Mouse (Mus musculus): ENCODE results near the gene Nop14.
"Not testable (repeated sequence)": the region's sequence is repeated elsewhere in the genome, so short reads cannot be mapped to it uniquely, and the experiment has no call there.

Gene Nop14

GRCm38 (mm10) chr5:34609966-34610365 is 50.0 kb downstream of the Nop14 start:
- no peak for DNase-seq

DNA sequence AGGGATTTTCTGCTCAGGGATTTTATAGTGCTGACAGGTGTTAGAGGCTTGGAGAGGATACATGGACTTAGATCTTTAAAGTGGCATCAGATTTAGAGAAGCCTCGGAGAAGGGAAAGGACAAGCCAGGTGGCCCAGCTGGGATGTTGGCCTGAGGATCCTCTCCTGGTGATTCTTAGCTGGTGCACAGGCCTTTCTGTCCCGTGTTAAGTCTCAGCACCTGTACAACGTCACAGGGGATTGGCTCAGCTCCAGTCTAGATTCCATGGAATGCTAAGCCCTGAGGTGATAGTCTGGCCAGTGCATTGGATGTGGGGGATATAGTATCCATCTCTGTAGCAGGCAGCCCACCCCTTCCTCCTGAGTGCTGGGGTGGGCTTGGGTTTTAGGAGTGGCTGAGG is 51.7 kb downstream of the Nop14 start:
- no peak for DNase-seq

DNA sequence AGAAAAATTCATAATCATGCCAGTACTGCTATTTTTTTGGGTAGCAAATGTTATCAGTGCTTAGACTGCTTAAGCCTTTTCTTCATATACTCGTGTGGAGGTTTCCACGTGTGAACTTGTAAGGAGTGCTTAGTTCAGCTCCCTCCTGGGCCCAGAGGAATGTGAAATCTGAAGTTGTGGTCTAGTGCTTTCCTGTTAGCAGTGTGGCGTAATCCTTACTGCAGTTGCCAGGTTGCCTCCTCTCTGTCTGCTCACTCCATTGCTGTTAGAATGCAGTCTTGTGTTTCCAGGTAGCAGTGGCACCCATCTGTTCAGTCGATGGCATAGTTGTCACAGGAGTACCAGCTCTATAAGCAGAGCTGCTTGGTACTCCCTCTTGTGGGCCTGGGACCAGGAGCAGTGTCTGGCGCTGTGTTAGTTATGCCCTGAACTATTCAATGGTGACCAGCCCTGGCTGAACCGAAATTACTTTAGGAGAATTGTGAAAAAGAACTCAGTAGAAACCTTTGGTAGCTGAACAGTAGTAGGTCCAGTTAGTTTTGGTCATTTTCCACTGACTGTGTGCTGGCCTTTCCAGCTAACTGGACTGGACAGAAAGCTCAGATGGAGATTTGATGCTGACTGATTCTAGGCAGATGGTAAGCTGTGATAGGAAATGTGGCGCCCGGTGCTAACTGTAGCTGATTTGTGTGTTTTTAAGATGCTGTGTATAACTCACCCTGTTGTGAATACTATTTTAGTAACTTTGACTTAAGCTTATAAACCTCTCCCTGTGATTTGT is 52.7 kb downstream of the Nop14 start:
- DNase-seq, result no peak

DNA sequence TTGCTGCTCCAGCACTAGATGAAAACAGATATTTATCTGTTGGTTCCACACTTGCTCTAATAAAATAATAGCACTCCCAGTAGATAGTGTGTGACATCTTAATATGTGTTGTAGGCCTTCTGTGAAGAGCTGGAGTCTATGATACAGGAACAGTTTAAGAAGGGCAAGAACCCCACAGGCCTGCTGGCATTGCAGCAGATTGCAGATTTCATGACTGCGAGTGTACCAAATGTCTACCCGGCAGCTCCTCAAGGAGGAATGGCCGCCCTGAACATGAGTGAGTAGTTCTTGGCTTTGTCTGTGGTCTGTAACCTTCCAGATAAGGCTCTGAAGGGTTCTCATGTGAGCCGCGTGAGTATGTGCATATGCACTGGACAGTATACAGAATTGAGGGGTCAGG is 55.4 kb downstream of the Nop14 start:
- no peak for DNase-seq

- DNase-seq, result no peak
These were observed 66.7 kb downstream of the Nop14 start for GRCm38 (mm10) chr5:34593202-34593727.

DNA sequence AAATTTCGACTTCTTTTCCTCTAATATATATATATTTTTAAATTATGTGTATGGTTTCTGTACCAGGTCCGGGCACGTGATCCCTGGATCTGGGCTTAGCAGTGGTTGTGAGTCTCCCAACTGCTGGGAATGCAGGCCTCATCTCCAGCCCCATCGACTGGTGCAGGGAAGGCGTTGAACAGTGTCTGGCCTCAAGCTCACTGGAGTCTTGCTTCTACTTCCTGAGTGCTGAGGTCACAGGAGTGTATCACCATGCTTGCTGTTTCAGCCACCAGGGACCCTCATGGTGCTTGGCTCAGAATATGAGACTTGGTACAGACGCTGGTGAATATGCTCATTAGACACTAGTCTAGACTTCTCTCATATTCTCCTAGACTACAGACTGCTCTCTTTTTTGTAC is 67.3 kb downstream of the Nop14 start:
- DNase-seq, result no peak

GRCm38 (mm10) chr5:34592224-34592623 is 67.7 kb downstream of the Nop14 start:
- not testable (repeated sequence) for DNase-seq

DNA sequence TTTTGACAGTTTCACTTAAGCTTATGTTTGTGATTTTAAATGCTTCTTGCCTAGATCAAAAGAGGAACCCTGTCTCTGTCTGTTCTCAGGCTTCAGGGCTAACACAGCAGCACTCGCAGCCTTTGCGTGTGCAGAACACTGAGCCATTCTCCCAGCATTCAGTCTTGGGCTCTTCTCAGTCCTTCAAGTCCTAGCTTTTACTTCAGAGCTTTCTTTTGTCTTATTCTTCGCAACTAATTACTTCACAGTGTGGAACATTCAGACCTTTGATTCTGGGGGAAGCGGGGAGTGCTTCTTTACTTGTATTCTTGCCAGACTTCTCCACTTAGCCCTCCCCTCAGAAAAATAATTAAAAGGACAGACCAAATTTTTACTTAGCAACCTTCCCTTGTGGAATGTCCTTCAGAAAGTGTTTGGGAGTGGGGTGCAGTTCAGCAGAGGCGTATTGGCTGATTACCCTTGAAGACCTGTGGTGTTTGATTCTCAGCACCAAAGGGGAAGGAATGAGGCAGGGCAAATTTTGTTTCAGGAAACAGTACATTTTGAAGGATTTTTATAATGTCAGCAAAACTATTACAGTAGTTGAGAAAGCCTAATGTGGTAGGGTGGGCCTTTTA is 68.5 kb downstream of the Nop14 start:
- DNase-seq, result no peak

DNA sequence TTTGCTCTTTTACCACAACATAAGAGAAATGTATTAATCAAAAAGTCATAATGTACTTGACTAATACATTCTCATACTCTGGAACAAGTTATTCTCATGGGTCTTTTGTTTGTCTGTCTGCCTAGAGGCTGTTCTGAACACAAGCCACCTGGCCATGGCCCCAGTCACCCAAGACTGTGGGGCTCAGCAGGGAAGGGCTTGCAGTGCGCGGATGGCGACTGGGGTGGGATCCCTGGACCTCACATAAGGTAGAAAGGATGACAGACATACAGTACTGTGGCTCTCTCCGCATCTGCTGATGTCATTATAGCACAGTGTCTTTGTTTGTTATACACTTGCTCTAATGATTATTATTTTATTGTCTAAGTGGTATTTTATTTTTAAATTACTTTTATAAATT is 69.2 kb downstream of the Nop14 start:
- DNase-seq, result no peak

DNA sequence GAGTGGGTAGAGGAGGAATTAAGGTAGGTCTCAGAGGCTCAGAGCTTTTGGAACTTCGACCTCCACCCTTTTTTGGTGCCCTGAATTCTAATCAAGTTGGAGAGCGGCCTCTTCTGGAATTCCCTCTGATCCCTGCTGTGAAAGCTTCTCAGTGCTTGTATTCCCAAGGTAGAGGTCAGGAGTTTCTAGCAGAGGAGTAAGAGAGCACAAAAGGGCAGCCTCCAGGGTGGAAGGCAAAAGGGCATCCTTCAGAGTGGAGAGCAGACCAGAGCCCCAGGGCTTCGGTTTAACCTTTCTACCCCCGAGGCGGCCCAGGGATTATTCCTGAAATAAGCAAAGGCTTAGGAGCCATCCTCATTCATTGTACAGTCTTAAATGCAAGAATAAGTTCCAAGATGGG is 69.9 kb downstream of the Nop14 start:
- DNase-seq, result no peak
